Mouse (Mus musculus): ENCODE measurements around the gene Ush1c.

GRCm38 (mm10) chr7:46210276-46210675, 28.0 kb downstream of the Ush1c start:
- TF ChIP-seq CTCF (IDR thresholded peaks at IDR 0.05; ENCODE audit: control insufficient read depth, insufficient read depth, insufficient replicate concordance, low read depth, low read length) (no peak), POLR2A (IDR thresholded peaks at IDR 0.05; ENCODE audit: control insufficient read depth, low read depth, low read length) (no peak)

All from testis, adult 2 months (tissue).